Mouse (Mus musculus): ENCODE measurements around the gene Cnih1.
A peak's percentile ranks its signal among the peaks of the same experiment; 100 is the strongest.

DNA sequence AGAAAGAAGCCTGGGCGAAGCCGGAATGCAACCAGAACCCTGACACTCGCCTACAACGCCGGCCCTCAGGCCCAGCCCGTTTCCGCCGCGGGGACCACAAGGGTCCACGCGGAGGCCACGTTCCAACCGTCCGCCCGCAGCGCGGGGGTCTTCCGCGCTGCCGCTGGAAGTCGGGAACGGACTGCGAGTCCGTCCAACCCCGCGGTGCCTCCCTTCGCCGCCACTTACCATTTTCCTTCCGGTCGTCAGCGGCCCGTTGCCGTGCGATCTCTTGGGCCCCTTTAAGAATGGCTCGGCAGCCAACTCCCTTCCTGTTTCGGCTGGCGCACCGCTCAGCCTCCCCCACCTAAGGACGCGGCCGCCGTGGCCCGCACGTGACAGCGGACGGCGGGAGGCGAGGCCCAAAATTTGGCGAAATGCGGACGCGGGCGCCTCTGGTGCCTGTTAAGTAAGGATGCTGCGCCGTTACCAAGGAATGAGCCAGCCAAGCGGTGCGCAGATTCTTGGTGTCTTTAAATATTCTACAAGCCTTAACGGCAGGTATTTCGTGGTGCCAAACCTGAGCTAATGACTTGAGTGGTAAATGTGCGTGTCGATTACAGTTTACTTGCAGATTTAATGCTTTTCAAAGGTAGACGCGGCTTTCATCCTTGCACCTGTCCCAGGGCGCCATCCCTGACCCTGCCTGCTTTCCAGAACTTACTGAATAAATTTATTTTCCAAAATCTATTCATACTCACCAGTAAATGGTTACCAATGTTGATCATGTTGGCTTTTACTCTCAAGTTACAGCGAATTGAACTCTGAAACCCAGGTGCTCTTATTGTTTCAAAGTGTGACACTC lies 33.9 kb upstream of the Cnih1 start, which contains the start of gene Gmfb:
- TF ChIP-seq MYOG (IDR thresholded peaks at IDR 0.05; ENCODE audit: control insufficient read depth, extremely low read depth, insufficient read length), result no peak
- peak; percentile 96 for TF ChIP-seq MAX (IDR thresholded peaks at IDR 0.05)
- TF ChIP-seq CTCF (IDR thresholded peaks at IDR 0.05; ENCODE audit: control insufficient read depth, insufficient read depth, insufficient read length), result no peak
- no peak for TF ChIP-seq CEBPB (IDR thresholded peaks at IDR 0.05; ENCODE audit: low read depth)
